Mouse (Mus musculus): ENCODE data around the gene Zfp385a.
A peak's percentile ranks its signal among the peaks of the same experiment; 100 is the strongest.

The Zfp385a gene

DNA sequence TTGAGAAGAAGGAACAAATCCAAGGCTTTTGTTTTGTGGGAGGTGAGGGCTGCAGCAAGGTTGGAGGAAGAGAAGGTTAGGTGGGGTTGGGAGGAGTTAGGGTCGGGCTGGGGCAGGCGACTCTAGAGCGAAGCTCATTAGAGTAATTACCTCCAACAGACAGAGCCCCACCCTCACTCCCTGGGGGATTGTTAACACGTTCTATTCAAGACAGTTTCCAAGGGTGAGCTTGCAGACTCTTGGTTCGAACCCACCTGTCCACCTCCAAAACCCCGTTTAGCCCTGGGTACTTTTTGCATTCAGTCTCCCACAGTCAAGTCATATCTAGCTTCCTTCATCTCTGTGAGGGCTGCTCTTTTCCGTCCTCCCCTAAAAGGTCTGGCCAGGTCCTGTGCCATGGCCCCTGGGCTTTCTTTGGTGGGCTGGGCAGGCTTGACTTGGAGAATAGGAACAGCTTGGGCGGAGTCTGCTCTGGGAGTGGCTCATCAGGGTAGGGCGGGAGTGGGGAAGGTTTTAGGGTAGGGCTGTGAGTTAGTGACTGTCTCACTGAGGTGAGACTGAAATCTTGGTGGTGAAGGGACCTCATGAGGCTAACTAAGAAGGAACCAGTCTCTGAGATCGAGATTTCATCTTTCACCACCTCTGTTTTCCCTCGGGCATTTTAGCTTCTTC, 2.8 kb downstream of the Zfp385a start:
- DNase-seq (ENCODE audit: low spot score in 2 of 2) = no peak

GRCm38 (mm10) chr15:103335488-103336235, 4.2 kb downstream of the Zfp385a start:
- no peak for DNase-seq (ENCODE audit: low spot score in 2 of 2)

GRCm38 (mm10) chr15:103335040-103335439, 4.9 kb downstream of the Zfp385a start:
- no peak for DNase-seq (ENCODE audit: low spot score in 2 of 2)

DNA sequence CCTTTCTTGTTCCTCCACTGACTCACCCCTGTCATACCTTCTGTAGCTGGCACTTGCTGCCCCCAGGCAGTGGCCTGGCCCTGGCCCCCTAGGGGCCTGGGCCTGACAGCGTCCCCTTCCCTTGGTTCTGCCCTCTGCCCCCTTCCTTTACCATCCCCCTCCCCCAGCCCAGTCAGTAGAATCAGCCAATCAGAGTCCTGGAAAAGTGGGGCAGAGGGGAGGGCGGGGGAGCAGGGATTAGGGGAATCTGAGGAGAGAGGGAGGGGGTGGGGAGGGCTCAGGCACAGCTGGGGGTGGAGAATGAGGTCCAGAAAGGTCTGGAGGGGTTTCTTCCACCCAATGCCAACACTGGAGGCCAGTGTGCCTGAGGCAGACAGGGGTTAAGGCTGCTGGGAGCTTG, 5.7 kb downstream of the Zfp385a start:
- no peak for DNase-seq (ENCODE audit: low spot score in 2 of 2)

DNA sequence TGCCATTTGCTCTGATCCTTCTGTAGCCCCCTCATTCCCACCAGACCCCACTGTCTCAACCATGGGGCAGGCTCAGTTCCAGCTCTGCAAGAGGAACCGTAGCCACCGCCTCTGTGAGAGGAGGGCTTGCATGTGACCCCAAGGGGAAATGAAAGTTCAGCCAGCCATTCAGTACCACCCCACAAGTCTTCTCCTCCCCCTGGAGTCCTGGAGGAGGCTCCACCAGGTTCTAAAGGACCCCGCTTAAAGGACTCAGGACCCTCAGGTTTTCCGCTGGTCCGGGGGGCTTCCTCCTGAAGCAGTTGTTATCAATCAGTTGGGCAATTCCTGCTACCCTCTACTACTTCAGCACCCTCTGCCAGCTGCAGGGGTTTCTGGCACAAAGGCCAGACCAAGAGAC, 6.2 kb downstream of the Zfp385a start:
- DNase-seq (ENCODE audit: low spot score in 2 of 2) = no peak

- no peak for DNase-seq (ENCODE audit: low spot score in 2 of 2)
Measured at GRCm38 (mm10) chr15:103333081-103333615, 6.7 kb downstream of the Zfp385a start.

DNA sequence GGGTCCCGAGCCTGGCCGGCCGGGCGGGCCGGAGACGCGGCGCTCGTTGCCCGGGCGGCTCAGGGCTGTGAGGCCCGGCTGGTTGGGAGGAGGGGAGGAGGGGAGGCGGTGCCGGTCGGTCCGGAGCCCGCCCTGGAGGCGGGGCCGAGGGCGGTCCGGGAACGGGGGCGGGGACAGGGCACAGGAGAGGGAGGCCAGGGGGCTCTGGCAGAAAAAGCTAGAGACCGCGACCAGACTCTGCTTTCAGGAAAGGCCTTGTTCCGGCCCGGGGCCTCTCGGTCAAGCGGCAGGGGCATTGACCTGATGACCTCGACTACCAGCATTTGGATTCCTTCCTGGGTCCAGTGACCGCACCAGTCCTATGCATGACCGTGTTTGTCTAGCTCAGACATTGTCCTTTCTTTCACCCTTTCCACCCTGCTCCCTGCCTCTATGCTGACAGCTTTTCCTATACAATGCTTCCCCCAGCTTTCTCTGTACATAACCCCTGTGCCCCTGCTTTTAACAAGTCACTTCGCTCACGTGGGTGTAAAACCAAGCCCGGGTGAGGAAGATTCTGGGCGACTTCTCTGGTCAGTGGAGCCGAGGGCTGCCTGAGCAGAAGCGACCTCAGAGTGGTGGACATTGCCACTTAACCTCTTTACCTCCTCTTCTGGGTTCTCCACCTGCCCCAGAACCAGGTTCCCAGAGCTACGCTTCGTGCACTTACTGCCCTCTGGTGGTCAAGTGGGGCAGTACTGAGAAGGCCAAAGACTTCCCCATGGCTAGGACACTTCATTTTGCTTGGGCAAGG, 16.2 kb downstream of the Zfp385a start:
- DNase-seq (ENCODE audit: low spot score in 2 of 2) = peak; percentile 80 to 89

GRCm38 (mm10) chr15:103323070-103323454, 16.8 kb downstream of the Zfp385a start:
- DNase-seq (ENCODE audit: low spot score in 2 of 2) = peak in 1 of 2 experiments; percentile 43

GRCm38 (mm10) chr15:103322396-103322795, 17.5 kb downstream of the Zfp385a start:
- no peak for DNase-seq (ENCODE audit: low spot score in 2 of 2)

GRCm38 (mm10) chr15:103321076-103321475, 18.8 kb downstream of the Zfp385a start:
- no peak for DNase-seq (ENCODE audit: low spot score in 2 of 2)

DNA sequence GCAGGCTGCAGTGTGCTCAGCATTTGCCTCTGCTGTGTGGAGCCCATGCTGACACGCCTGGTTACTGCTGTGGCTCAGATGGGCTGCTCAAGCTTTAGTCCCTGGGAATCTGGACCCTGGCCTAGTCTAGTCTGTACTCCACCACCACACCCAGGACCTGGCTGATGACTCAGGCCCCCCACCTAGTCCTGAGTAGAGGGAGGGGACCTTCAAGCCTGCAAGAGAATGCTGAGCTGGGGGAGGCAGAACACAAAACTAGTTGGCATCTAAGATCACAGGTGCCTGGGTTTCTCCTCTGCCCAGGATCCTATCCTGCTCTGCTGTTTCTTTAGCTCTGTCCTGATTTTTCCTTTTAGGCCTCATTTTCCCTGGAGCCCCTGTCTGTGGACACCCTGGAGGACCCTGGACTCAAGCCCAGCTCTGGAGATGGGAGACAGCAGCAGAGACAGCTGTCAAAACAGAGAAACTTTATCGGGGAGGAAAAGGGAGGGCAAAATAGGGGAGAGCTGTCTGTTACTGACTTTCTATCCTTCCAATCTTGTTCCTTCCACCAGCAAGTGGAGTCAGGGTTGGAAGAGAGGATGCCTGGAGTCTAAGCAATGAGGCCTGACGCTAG, 21.6 kb downstream of the Zfp385a start:
- no peak for DNase-seq (ENCODE audit: low spot score in 2 of 2)

DNA sequence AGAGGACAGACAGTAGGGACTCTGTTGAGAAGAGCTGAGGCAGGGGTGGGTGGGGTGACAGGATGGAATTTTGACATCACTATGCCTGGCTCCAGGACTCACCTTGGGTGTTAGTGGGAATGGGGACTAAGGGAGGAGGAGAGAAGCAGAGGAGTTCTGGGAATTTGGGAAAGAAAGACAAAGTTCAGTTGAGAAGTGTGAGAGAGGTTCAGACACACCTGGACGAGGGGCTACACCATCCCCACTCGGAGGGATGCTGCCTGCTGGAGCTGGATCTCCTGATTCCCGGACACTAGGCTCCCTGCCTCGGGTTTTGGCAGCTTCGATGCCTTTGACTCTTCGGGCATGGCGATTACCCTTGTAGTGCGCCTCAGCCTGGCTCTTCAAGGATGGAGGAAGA, 22.2 kb downstream of the Zfp385a start:
- DNase-seq (ENCODE audit: low spot score in 2 of 2) = no peak

DNA sequence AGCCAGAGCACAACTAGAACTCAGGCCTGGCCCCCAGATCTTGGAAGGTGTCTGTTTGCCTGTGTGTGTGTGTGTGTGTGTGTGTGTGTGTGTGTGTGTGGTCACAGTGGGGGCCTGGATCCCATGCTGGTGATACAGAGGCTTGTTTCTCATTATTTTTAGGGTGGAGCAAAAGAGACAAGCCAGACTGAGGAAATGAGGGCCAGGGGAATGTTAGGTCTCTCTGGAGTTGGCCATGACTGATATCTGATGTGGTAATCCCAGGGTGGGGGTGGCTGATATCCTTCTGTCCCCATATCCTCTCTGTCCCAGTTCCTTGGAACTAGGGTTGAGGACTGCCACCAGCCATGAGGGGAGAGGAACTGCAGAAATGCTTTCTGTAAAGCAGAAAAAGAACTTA, 22.8 kb downstream of the Zfp385a start:
- DNase-seq (ENCODE audit: low spot score in 2 of 2) = no peak

GRCm38 (mm10) chr15:103315979-103316776, 23.7 kb downstream of the Zfp385a start:
- DNase-seq (ENCODE audit: low spot score in 2 of 2) = peak in 1 of 2 experiments; percentile 73

GRCm38 (mm10) chr15:103315011-103315502, 24.8 kb downstream of the Zfp385a start:
- DNase-seq (ENCODE audit: low spot score in 2 of 2) = peak; percentile 64 to 73

DNA sequence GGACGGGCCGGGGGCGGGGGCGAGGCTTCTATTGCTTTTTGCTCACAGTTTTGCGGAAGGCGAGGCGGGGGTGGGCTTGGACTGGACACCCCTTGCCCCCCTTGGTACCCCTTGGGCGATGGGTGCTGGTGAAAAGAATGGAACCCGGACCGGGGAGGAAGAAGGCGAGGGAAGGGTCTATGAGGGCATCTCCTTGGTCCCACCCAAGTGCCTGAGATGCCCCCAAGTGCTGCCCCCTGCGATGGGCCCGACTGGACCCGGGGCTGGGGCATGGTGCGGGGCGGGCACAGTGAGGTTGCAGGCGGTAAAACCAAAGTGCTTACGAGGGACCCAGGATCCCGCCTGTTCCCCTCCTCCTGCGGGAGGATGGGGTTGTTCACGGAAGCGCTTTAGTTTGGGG, 25.7 kb downstream of the Zfp385a start:
- no peak for DNase-seq (ENCODE audit: low spot score in 2 of 2)

DNA sequence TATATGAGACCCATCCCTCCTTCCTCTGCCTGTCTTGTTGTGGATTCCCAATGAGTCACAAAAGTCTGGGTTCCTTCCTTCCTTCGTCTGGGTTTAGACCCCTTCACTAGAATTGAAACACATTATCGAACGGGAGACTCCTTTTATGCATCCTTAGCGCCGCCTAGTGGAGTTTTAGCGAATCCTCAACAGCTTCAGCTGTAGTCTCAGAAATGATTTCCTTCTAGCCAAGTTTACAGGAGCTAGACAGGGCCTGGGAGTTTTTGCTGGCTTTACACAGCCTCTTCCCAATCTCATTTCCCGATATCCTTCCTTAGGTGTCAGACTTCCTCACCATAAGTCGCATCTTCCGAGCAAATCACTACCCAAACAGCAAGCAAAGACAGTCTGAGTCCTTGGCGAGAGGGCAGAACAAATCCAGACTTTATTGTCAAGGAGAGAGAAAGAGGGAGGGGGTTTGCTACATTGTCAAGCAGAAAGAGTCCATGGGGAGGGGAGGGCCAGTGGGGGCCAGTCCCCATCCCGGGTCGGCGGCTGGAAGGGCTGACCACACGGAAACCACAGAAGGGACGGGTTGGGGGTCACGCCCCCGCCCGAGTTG, 26.3 kb downstream of the Zfp385a start:
- no peak for DNase-seq (ENCODE audit: low spot score in 2 of 2)

DNA sequence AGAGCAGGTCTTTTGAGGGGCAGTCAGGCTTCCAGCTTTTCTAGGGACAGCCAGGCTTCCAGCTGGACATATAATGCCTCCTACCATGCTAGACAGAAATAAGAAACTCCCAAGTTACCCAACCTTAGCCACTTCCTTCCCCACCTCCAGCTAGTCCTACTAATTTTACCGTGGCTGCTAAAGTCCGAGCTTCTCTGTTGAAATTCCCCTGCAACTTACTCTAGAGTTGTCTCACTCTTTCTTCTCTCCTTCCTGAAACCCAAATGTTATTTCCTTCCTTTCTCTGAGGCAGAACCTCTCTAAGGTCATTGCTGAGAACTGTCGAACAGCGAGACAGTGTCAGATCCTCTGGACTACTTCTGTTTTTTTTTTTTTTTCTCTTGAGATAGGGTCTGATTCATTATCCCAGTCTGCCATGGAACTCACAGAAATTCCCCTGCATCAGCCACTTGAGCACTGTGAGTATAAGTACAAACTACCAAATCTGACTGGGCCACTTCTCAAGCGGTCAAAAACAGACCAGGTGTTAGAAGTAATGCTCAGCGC, 29.5 kb downstream of the Zfp385a start, which contains the start of gene Gpr84:
Gpr84 (minus strand) TSS at position 248 of the 546 bp plus-strand sequence.
- no peak for DNase-seq (ENCODE audit: low spot score in 2 of 2)

GRCm38 (mm10) chr15:103308876-103309580, 30.9 kb downstream of the Zfp385a start:
- DNase-seq (ENCODE audit: low spot score in 2 of 2) = no peak

Data from urinary bladder, postnatal 36 days (tissue).